Mouse (Mus musculus) olfactory bulb, adult 2 months (tissue): ENCODE measurements around the gene Dmrta2.

ENCODE experiments used
- CTCF ChIP-seq: fragments of 200-500 bp; IDR thresholded peaks from 2 replicates; pipeline ENCODE4 v1.5.1; 2012; ENCODE audit warnings: low read depth, mild to moderate bottlenecking, low read length, moderate library complexity; ENCODE audit not compliant: insufficient read depth
- POLR2A ChIP-seq: fragments of 200-500 bp; IDR thresholded peaks from 2 replicates; pipeline ENCODE4 v1.6.1; 2012; ENCODE audit warnings: mild to moderate bottlenecking, low read depth, low read length, moderate library complexity; ENCODE audit not compliant: insufficient read depth

DNA sequence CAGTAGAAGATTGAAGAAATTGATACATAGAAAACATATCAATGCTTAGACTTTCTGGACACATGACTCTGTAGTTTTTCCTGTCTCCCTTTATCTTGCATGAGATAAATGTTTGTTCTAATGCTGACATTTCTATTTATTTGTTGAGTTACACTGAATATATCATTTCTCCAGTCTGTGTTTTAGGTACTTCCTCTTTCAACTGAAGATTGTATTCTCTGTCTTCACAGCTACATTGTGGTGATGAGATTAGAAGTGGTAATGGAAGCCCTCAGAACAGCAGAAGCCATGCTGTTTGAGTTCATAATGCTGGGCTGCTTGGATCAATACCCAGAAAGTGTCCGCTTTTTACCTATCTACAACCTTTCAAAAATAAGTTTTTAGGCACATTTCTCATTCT, 32.3 kb upstream of the Dmrta2 start:
- no peak for TF ChIP-seq POLR2A
- TF ChIP-seq CTCF, result no peak
